Mouse (Mus musculus) hindbrain, postnatal 0 days (tissue): Measurements from ENCODE around the gene Nav2. TPM values are rescaled to one million over a fixed set of nuclear protein-coding genes. Genes with fewer than 3 reads are reported as not detected.

Source experiments
- ATAC-seq: fragments of 200-750 bp; cut with Nextera tagmentation; 2 replicates; pipeline ENCODE4 v1.8.0; 2017; ENCODE audit warnings: mild to moderate bottlenecking, moderate TSS enrichment, moderate library complexity
- DNase-seq: peaks from one replicate; pipeline ENCODE4 v3.0.0-alpha.2; 2015; ENCODE audit warnings: low spot score
- H3K27ac ChIP-seq: fragments of 300-500 bp; sonication (generic); 2 replicates; pipeline ENCODE4 v1.5.1; 2014; ENCODE audit warnings: mild to moderate bottlenecking
- H3K27me3 ChIP-seq: fragments of 300-500 bp; sonication (generic); 2 replicates; pipeline ENCODE4 v1.6.1; 2014; ENCODE audit warnings: low read length, mixed read lengths; ENCODE audit not compliant: insufficient read depth
- H3K36me3 ChIP-seq: fragments of 300-500 bp; sonication (generic); 2 replicates; pipeline ENCODE4 v1.6.1; 2014; ENCODE audit warnings: low read length, mixed read lengths; ENCODE audit not compliant: insufficient read depth
- H3K4me1 ChIP-seq: fragments of 300-500 bp; sonication (generic); 2 replicates; pipeline ENCODE4 v1.6.1; 2014; ENCODE audit warnings: antibody characterized with exemption, low read length, mixed read lengths; ENCODE audit not compliant: insufficient read depth
- H3K4me2 ChIP-seq: fragments of 300-500 bp; sonication (generic); 2 replicates; pipeline ENCODE4 v1.6.1; 2014; ENCODE audit warnings: low read depth, mild to moderate bottlenecking, low read length, moderate library complexity, mixed read lengths
- H3K4me3 ChIP-seq: fragments of 300-500 bp; sonication (generic); 2 replicates; pipeline ENCODE4 v1.5.1; 2014; ENCODE audit warnings: low read length
- H3K9ac ChIP-seq: fragments of 300-500 bp; sonication (generic); replicated peaks from 2 replicates; pipeline ENCODE4 v1.6.1; 2014; ENCODE audit warnings: mild to moderate bottlenecking, low read length, moderate library complexity, mixed read lengths
- H3K9me3 ChIP-seq: fragments of 300-500 bp; sonication (generic); 2 replicates; pipeline ENCODE4 v1.6.1; 2016; ENCODE audit warnings: low read length, mixed read lengths
- CTCF ChIP-seq: IDR thresholded peaks from 2 replicates; pipeline ENCODE4 v1.5.1; 2016; ENCODE audit warnings: antibody characterized with exemption, control low read depth, low read depth
- WGBS: fragments of 180-500 bp; shearing (Covaris S2); extraction: QIAGEN DNeasy Blood & Tissue Kit; methylation state at CpG from one replicate; pipeline ENCODE4 v1.1.7; 2014; 5-methylcytosine and 5-hydroxymethylcytosine counted together
- polyA plus RNA-seq: library from polyadenylated mRNA; unstranded; fragments of >200 nt; fragmentation: Nextera tagmentation; extraction: Ambion mirVana; gene quantifications from 2 replicates; pipeline ENCODE4 v1.2.1, GENCODE M21; 2015
- total RNA-seq: library from RNA; depleted of rRNA; stranded (reverse); fragments of >200 nt; gene quantifications from 2 replicates; pipeline ENCODE4 v1.2.3, GENCODE M21; 2014

The Nav2 gene
- total and polyA plus RNA-seq, 2 experiments from 2014 or later, result 20.1 to 64.7 TPM

GRCm38 (mm10) chr7:49427843-49428242 lies 519.3 kb downstream of the Nav2 start:
- H3K27me3 ChIP-seq, result no peaks in the 10 kb centered on the region

GRCm38 (mm10) chr7:49428947-49429346 lies 520.4 kb downstream of the Nav2 start:
- no peaks in the 10 kb centered on the region for H3K9me3 ChIP-seq
- H3K4me2 ChIP-seq, result no peak overlapping the region
- H3K27me3 ChIP-seq, result no peaks in the 10 kb centered on the region
- peak; percentile 67 for DNase-seq
- 67% methylated on average over 5 of the region's 5 CpGs for WGBS
- H3K36me3 ChIP-seq, result 0 out of 2 replicates have a peak, but pooled peaks cover 4% of the 10 kb centered on the region
- no peak overlapping the region for H3K9ac ChIP-seq
- no peak overlapping the region for H3K4me3 ChIP-seq
- no peak overlapping the region for H3K27ac ChIP-seq
- no peaks in the 10 kb centered on the region for H3K4me1 ChIP-seq
- no peak for TF ChIP-seq CTCF
- peak; percentile 72 for ATAC-seq

More at GRCm38 (mm10) chr7:49427843-49428242, 519.3 kb downstream of the Nav2 start:
- no peak overlapping the region for H3K4me3 ChIP-seq
- H3K27ac ChIP-seq, result no peak overlapping the region
- H3K9me3 ChIP-seq, result no peaks in the 10 kb centered on the region
- no peak overlapping the region for H3K4me2 ChIP-seq
- peak; percentile 61 for DNase-seq
- 48% methylated on average over 6 of the region's 6 CpGs for WGBS
- no peak overlapping the region for H3K9ac ChIP-seq
- 0 out of 2 replicates have a peak, but pooled peaks cover 4% of the 10 kb centered on the region for H3K36me3 ChIP-seq
- ATAC-seq, result no peak
- peak; percentile 78 for TF ChIP-seq CTCF
- H3K4me1 ChIP-seq, result no peaks in the 10 kb centered on the region

GRCm38 (mm10) chr7:49430808-49431207 lies 522.3 kb downstream of the Nav2 start:
- TF ChIP-seq CTCF, result peak; percentile 50
- H3K27ac ChIP-seq, result no peak overlapping the region
- no peak overlapping the region for H3K4me3 ChIP-seq
- DNase-seq (peak; percentile 40), ATAC-seq (peak; percentile 52)
- no peaks in the 10 kb centered on the region for H3K36me3 ChIP-seq
- no peak overlapping the region for H3K9ac ChIP-seq
- 60% methylated on average over 7 of the region's 7 CpGs for WGBS
- H3K27me3 ChIP-seq, result no peaks in the 10 kb centered on the region
- H3K9me3 ChIP-seq, result no peaks in the 10 kb centered on the region
- no peak overlapping the region for H3K4me2 ChIP-seq
- no peaks in the 10 kb centered on the region for H3K4me1 ChIP-seq

GRCm38 (mm10) chr7:49433945-49434344 lies 525.4 kb downstream of the Nav2 start:
- no peak for DNase-seq
- Histone ChIP-seq H3K27me3 (no peaks in the 10 kb centered on the region), H3K27ac (no peak overlapping the region), H3K4me3 (no peak overlapping the region), H3K9me3 (no peaks in the 10 kb centered on the region), H3K9ac (no peak overlapping the region), H3K4me2 (no peak overlapping the region), H3K4me1 (0 out of 2 replicates have a peak, but pooled peaks cover 4% of the 10 kb centered on the region), H3K36me3 (no peaks in the 10 kb centered on the region)
- no peak for TF ChIP-seq CTCF
- no peak for ATAC-seq

GRCm38 (mm10) chr7:49436492-49436891 lies 528.0 kb downstream of the Nav2 start:
- H3K4me2 ChIP-seq, result no peak overlapping the region
- no peak overlapping the region for H3K4me3 ChIP-seq
- no peak overlapping the region for H3K9ac ChIP-seq
- 76% methylated on average over 7 of the region's 7 CpGs for WGBS
- 0 out of 2 replicates have a peak, but pooled peaks cover 4% of the 10 kb centered on the region for H3K4me1 ChIP-seq
- no peaks in the 10 kb centered on the region for H3K27me3 ChIP-seq
- DNase-seq (no peak), ATAC-seq (no peak)
- H3K27ac ChIP-seq, result no peak overlapping the region
- H3K36me3 ChIP-seq, result no peaks in the 10 kb centered on the region; the same call in 1 of the 2 replicates
- no peaks in the 10 kb centered on the region for H3K9me3 ChIP-seq
- no peak for TF ChIP-seq CTCF

- ATAC-seq (no peak), DNase-seq (peak; percentile 27)
- no peaks in the 10 kb centered on the region; the same call in 1 of the 2 replicates for H3K36me3 ChIP-seq
- no peaks in the 10 kb centered on the region for H3K9me3 ChIP-seq
- H3K9ac ChIP-seq, result no peak overlapping the region
- no peak overlapping the region for H3K4me3 ChIP-seq
- H3K27me3 ChIP-seq, result no peaks in the 10 kb centered on the region
- WGBS, result 42% methylated on average over 11 of the region's 11 CpGs
- H3K4me1 ChIP-seq, result 0 out of 2 replicates have a peak, but pooled peaks cover 4% of the 10 kb centered on the region
- no peak overlapping the region for H3K4me2 ChIP-seq
- H3K27ac ChIP-seq, result no peak overlapping the region
- no peak for TF ChIP-seq CTCF
Observed at GRCm38 (mm10) chr7:49437901-49438300, 529.4 kb downstream of the Nav2 start.

- Histone ChIP-seq H3K4me1 (0 out of 2 replicates have a peak, but pooled peaks cover 4% of the 10 kb centered on the region), H3K4me2 (no peak overlapping the region), H3K27ac (no peak overlapping the region), H3K4me3 (no peak overlapping the region), H3K36me3 (no peaks in the 10 kb centered on the region; the same call in 1 of the 2 replicates), H3K27me3 (no peaks in the 10 kb centered on the region), H3K9ac (no peak overlapping the region), H3K9me3 (no peaks in the 10 kb centered on the region)
- TF ChIP-seq CTCF, result peak; percentile 62
- 68% methylated on average over 2 of the region's 2 CpGs for WGBS
- no peak for ATAC-seq
- DNase-seq, result peak; percentile 28
Observed at GRCm38 (mm10) chr7:49439136-49439535, 530.6 kb downstream of the Nav2 start.
